Mouse (Mus musculus): Measurements from ENCODE around the gene Timeless. TPM values are rescaled to one million over a fixed set of nuclear protein-coding genes. Genes with fewer than 3 reads are reported as not detected.

The Timeless gene
- total RNA-seq (2014; rRNA removed) (1.6 and 1.7 TPM in 2 replicates), polyA plus RNA-seq (2012; rRNA removed) (0.75 and 1.1 TPM in 2 replicates)

DNA sequence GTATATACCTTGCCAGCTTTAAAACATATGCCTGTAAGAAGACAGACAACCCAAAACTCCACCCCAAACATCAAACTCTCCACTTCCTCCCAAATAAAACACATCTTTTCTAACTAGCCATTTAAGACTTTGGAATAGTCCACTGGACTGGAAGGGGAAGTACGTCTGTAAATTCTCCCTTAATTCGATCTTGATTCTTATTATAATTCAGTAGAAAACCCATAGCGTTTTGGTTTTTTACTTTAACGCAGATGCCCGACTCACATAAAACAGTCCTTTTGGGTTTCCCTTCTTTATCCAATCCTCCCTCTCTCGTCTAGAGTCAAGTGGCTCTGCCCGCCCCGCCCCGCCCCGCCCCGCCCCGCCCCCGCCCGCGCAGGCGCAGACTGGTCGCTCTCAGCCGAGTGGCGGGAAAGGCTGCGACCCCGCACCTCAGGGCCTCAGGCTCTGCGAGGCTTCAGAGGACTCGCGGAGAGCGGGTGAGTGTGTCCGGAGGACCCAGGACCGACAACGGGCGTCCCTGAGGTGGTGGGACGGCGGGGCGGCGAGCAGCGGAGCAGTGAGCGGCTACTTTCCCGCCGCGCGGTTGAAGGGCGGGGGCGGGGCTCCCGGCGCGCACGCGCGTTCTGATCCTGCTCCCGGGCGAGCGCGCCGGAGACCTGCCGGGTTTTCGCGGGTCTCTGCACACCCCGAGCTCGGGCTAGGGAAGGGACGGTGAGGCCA is at the start of gene Timeless:
TSS of gene Timeless (plus strand) at position 369 of the 723 bp plus-strand sequence.
- peak within 1 kb of the TSS; percentile 82 for H3K4me3 ChIP-seq (ENCODE audit: insufficient read depth, low read depth, low read length)
- H3K36me3 ChIP-seq (ENCODE audit: control insufficient read depth, insufficient read depth, low read length): no peaks in the 10 kb centered on the region
- H3K4me1 ChIP-seq (ENCODE audit: control insufficient read depth, insufficient read depth, low read length): no peaks in the 10 kb centered on the region
- H3K9ac ChIP-seq (ENCODE audit: low read depth, low read length): peak within 1 kb of the TSS; percentile 93
- peak within 1 kb of the TSS; percentile 97 for H3K27ac ChIP-seq (replicated peaks; ENCODE audit: insufficient read depth, low read depth, low read length)
- no peaks in the 10 kb centered on the region for H3K79me2 ChIP-seq (ENCODE audit: control insufficient read depth, insufficient read depth, low read length)
- H3K27me3 ChIP-seq (ENCODE audit: control insufficient read depth, insufficient read depth, low read length): no peaks in the 10 kb centered on the region
- WGBS: under 1% methylated on average over 58 of the region's 58 CpGs
- peak; percentile 74 for DNase-seq (ENCODE audit: extremely low read depth, low read depth, low spot score)
- TF ChIP-seq CTCF (IDR thresholded peaks at IDR 0.05; ENCODE audit: low read depth, low read length) (no peak), POLR2A (IDR thresholded peaks at IDR 0.05; ENCODE audit: extremely low read depth, insufficient read depth, low read length) (peak; percentile 68)

- Histone ChIP-seq H3K4me1 (ENCODE audit: control insufficient read depth, insufficient read depth, low read length) (peaks cover 1% of the 10 kb centered on the region; the same call in 1 of the 2 replicates), H3K9ac (ENCODE audit: low read depth, low read length) (no peak overlapping the region), H3K36me3 (ENCODE audit: control insufficient read depth, insufficient read depth, low read length) (no peaks in the 10 kb centered on the region), H3K79me2 (ENCODE audit: control insufficient read depth, insufficient read depth, low read length) (no peaks in the 10 kb centered on the region), H3K27me3 (ENCODE audit: control insufficient read depth, insufficient read depth, low read length) (no peaks in the 10 kb centered on the region), H3K27ac (replicated peaks; ENCODE audit: insufficient read depth, low read depth, low read length) (no peak overlapping the region), H3K4me3 (ENCODE audit: insufficient read depth, low read depth, low read length) (no peak overlapping the region)
- no peak for TF ChIP-seq POLR2A (IDR thresholded peaks at IDR 0.05; ENCODE audit: extremely low read depth, insufficient read depth, low read length)
- no peak for TF ChIP-seq CTCF (IDR thresholded peaks at IDR 0.05; ENCODE audit: low read depth, low read length)
- 87% methylated on average over 2 of the region's 2 CpGs for WGBS
- no peak for DNase-seq (ENCODE audit: extremely low read depth, low read depth, low spot score)
These were observed 47.6 kb upstream of the Timeless start for GRCm38 (mm10) chr10:128184296-128184695.

- H3K79me2 ChIP-seq (ENCODE audit: control insufficient read depth, insufficient read depth, low read length): no peaks in the 10 kb centered on the region
- TF ChIP-seq POLR2A (IDR thresholded peaks at IDR 0.05; ENCODE audit: extremely low read depth, insufficient read depth, low read length) (no peak), CTCF (IDR thresholded peaks at IDR 0.05; ENCODE audit: low read depth, low read length) (no peak)
- peaks cover 1% of the 10 kb centered on the region; the same call in 1 of the 2 replicates for H3K4me1 ChIP-seq (ENCODE audit: control insufficient read depth, insufficient read depth, low read length)
- no peak overlapping the region for H3K4me3 ChIP-seq (ENCODE audit: insufficient read depth, low read depth, low read length)
- H3K9ac ChIP-seq (ENCODE audit: low read depth, low read length): no peak overlapping the region
- H3K27ac ChIP-seq (replicated peaks; ENCODE audit: insufficient read depth, low read depth, low read length): no peak overlapping the region
- no peak for DNase-seq (ENCODE audit: extremely low read depth, low read depth, low spot score)
- WGBS: 87% methylated on average over 6 of the region's 6 CpGs
- no peaks in the 10 kb centered on the region for H3K36me3 ChIP-seq (ENCODE audit: control insufficient read depth, insufficient read depth, low read length)
- H3K27me3 ChIP-seq (ENCODE audit: control insufficient read depth, insufficient read depth, low read length): no peaks in the 10 kb centered on the region
These were observed 46.5 kb upstream of the Timeless start for GRCm38 (mm10) chr10:128185277-128185940.

DNA sequence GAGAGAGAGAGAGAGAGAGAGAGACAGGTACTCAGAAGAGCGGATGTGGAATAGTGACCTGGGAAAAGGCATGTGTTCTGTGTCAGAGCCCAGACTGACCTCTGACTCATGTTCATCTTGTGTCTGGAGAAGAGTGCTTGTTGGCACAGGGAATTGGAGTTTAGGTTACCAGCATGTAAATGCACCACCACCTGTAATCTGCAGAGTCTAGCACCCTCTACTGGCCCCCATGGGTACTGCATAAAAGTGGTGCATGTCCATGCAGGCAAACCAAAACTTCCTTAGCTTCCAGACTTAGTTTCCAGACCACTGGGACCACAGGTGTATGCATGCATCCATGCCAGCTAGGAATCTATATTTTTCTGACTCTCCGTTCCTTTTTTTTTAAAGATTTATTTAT is 45.9 kb upstream of the Timeless start:
- Histone ChIP-seq H3K4me1 (ENCODE audit: control insufficient read depth, insufficient read depth, low read length) (peaks cover 1% of the 10 kb centered on the region; the same call in 1 of the 2 replicates), H3K27me3 (ENCODE audit: control insufficient read depth, insufficient read depth, low read length) (no peaks in the 10 kb centered on the region), H3K27ac (replicated peaks; ENCODE audit: insufficient read depth, low read depth, low read length) (no peak overlapping the region), H3K9ac (ENCODE audit: low read depth, low read length) (no peak overlapping the region), H3K36me3 (ENCODE audit: control insufficient read depth, insufficient read depth, low read length) (no peaks in the 10 kb centered on the region), H3K4me3 (ENCODE audit: insufficient read depth, low read depth, low read length) (no peak overlapping the region), H3K79me2 (ENCODE audit: control insufficient read depth, insufficient read depth, low read length) (no peaks in the 10 kb centered on the region)
- 51% methylated on average over 2 of the region's 2 CpGs for WGBS
- peak; percentile 72 for DNase-seq (ENCODE audit: extremely low read depth, low read depth, low spot score)
- TF ChIP-seq POLR2A (IDR thresholded peaks at IDR 0.05; ENCODE audit: extremely low read depth, insufficient read depth, low read length) (no peak), CTCF (IDR thresholded peaks at IDR 0.05; ENCODE audit: low read depth, low read length) (peak; percentile 83)

GRCm38 (mm10) chr10:128187181-128187605 is 44.7 kb upstream of the Timeless start:
- H3K27ac ChIP-seq (replicated peaks; ENCODE audit: insufficient read depth, low read depth, low read length): no peak overlapping the region
- no peak for TF ChIP-seq POLR2A (IDR thresholded peaks at IDR 0.05; ENCODE audit: extremely low read depth, insufficient read depth, low read length)
- TF ChIP-seq CTCF (IDR thresholded peaks at IDR 0.05; ENCODE audit: low read depth, low read length): no peak
- no peaks in the 10 kb centered on the region for H3K27me3 ChIP-seq (ENCODE audit: control insufficient read depth, insufficient read depth, low read length)
- no peak overlapping the region for H3K4me3 ChIP-seq (ENCODE audit: insufficient read depth, low read depth, low read length)
- H3K9ac ChIP-seq (ENCODE audit: low read depth, low read length): no peak overlapping the region
- H3K79me2 ChIP-seq (ENCODE audit: control insufficient read depth, insufficient read depth, low read length): no peaks in the 10 kb centered on the region
- DNase-seq (ENCODE audit: extremely low read depth, low read depth, low spot score): no peak
- whole genome bisulfite sequencing: 79% methylated on average over 5 of the region's 5 CpGs
- H3K36me3 ChIP-seq (ENCODE audit: control insufficient read depth, insufficient read depth, low read length): no peaks in the 10 kb centered on the region
- H3K4me1 ChIP-seq (ENCODE audit: control insufficient read depth, insufficient read depth, low read length): peaks cover 1% of the 10 kb centered on the region; the same call in 1 of the 2 replicates

All from liver, adult 2 months (tissue).